Mouse (Mus musculus): ENCODE measurements around the gene Tle4. TPM values are rescaled to one million over a fixed set of nuclear protein-coding genes. Genes with fewer than 3 reads are reported as not detected.

Gene Tle4
- polyA plus RNA-seq, 1 experiment from 2014 or later: 9.4 TPM

DNA sequence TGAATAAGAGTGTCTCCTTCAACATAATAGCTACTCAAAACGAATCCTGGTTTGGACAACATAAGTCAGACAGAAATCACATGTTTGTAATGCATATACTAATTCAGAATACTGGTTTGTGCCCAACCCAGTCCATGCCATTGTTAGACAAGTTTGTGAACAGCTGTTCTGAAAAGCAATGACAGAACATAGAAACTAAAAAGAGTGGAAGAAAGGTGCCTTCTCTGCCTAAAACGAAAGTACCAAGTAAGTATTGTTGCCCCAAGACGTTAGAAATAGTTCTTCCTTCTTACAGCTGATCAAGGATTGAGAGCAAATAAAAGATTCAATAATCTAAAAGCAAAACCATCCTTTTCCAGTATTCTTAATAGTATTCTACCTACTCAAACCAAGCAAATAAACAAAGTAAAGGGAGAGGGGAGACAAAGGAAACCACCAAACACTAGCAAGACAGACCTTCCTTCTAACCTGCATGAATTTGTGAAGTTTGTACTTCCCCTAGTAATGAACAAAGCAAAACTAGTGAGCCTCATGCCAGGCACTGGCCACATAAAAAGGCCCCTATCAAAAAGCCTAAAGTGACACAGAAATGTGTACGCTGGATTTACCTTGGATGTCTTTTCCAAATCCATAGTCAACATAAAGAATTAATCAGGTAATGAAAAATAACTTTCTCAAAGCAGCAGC is 34.4 kb downstream of the Tle4 start:
- Histone ChIP-seq H3K4me2 (no peak overlapping the region), H3K27ac (ENCODE audit: low read depth, low read length) (no peak overlapping the region), H3K36me3 (ENCODE audit: control insufficient read depth, insufficient read depth, low read length) (no peaks in the 10 kb centered on the region), H3K27me3 (ENCODE audit: control insufficient read depth, insufficient read depth, low read length) (no peaks in the 10 kb centered on the region), H3K9me3 (replicated peaks; ENCODE audit: control insufficient read depth, low read length) (no peaks in the 10 kb centered on the region), H3K9ac (ENCODE audit: low read depth, low read length) (no peak overlapping the region), H3K4me3 (ENCODE audit: low read depth, low read length) (no peak overlapping the region), H3K4me1 (ENCODE audit: control insufficient read depth, insufficient read depth, low read length) (no peaks in the 10 kb centered on the region)
- no peak for ATAC-seq (replicated peaks; ENCODE audit: insufficient number of reproducible peaks, low FRiP score, low TSS enrichment)
- 86% methylated on average over 4 of the region's 4 CpGs for WGBS (ENCODE audit: insufficient replicate concordance)

DNA sequence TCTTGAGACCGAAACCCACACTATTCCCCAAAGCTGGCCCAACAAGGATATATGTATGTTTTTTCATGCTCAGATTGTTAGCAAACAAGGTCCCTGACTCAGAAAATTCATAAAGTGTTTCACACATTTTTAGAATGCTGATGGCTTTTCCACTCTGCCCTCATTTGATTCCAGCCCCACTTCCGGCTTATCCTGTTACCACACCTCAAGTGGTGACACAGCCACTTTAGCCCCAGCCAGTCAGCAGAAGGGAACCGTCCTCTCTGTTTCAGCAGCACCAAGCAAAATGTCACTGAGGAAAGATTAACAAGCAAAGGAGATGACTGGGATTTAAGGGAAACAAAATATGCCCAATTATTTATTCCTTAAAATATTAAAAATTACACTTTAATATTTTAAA is 50.0 kb downstream of the Tle4 start:
- Histone ChIP-seq H3K36me3 (ENCODE audit: control insufficient read depth, insufficient read depth, low read length) (no peaks in the 10 kb centered on the region), H3K4me1 (ENCODE audit: control insufficient read depth, insufficient read depth, low read length) (no peaks in the 10 kb centered on the region), H3K4me3 (ENCODE audit: low read depth, low read length) (no peak overlapping the region), H3K4me2 (no peak overlapping the region), H3K9me3 (replicated peaks; ENCODE audit: control insufficient read depth, low read length) (no peaks in the 10 kb centered on the region), H3K27ac (ENCODE audit: low read depth, low read length) (no peak overlapping the region), H3K27me3 (ENCODE audit: control insufficient read depth, insufficient read depth, low read length) (no peaks in the 10 kb centered on the region), H3K9ac (ENCODE audit: low read depth, low read length) (no peak overlapping the region)
- 68% methylated on average over 3 of the region's 3 CpGs for WGBS (ENCODE audit: insufficient replicate concordance)
- no peak for ATAC-seq (replicated peaks; ENCODE audit: insufficient number of reproducible peaks, low FRiP score, low TSS enrichment)

DNA sequence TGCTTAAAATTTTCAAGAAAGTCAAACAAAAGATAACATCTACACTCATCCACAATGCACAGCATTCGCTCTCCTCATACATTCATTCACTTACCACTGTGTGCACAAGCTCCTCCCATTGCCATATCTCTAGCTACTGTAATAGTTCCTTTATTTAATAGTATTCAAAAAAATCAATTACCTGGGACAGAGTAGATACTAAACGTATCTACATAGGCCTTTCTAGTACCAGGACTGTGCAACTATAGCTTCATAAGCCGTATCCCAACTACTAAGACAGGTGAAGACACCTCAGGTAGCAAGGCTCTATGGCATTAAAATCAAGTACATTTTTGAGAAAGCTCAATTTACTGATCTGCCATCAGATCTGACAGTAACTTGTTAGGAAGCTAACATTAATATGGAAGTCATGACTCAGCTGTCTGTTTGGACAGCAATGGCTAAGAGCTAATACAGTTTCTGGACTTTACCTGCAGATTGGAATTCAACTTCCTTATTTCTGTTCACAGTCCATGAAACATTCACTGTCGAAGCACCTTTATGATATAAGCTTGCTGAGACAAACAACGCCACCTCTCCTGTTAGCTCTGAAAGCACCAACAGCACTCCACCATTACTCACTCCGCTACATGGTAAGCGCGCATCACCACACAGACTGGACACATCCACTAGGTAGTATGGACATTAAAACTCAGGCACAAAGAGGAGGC is 50.6 kb downstream of the Tle4 start:
- WGBS (ENCODE audit: insufficient replicate concordance): 92% methylated on average over 8 of the region's 8 CpGs
- no peak overlapping the region for H3K27ac ChIP-seq (ENCODE audit: low read depth, low read length)
- no peak for ATAC-seq (replicated peaks; ENCODE audit: insufficient number of reproducible peaks, low FRiP score, low TSS enrichment)

DNA sequence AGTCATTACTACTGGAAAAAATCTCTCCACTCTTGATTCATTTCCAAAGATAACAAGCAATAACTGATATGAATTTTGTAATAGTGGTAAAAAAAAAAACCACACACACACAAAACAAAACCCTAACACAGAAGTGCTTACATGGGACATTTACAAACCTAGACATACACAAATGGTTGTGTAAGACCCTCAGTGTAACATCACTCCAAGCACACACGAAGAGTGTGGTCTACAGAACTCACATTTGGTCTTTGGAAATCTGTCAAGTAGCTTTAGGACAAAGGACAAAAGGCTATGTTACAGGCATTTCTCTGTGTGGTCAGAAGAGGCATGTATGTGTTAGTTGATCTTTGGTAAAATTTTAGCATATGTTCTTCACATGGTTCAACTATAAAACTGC is 52.4 kb downstream of the Tle4 start:
- H3K4me2 ChIP-seq: no peak overlapping the region

More for the DNA sequence above, 50.6 kb downstream of the Tle4 start:
- Histone ChIP-seq H3K9ac (ENCODE audit: low read depth, low read length) (no peak overlapping the region), H3K27me3 (ENCODE audit: control insufficient read depth, insufficient read depth, low read length) (no peaks in the 10 kb centered on the region), H3K4me3 (ENCODE audit: low read depth, low read length) (no peak overlapping the region), H3K9me3 (replicated peaks; ENCODE audit: control insufficient read depth, low read length) (no peaks in the 10 kb centered on the region), H3K4me1 (ENCODE audit: control insufficient read depth, insufficient read depth, low read length) (no peaks in the 10 kb centered on the region), H3K36me3 (ENCODE audit: control insufficient read depth, insufficient read depth, low read length) (no peaks in the 10 kb centered on the region), H3K4me2 (no peak overlapping the region)

DNA sequence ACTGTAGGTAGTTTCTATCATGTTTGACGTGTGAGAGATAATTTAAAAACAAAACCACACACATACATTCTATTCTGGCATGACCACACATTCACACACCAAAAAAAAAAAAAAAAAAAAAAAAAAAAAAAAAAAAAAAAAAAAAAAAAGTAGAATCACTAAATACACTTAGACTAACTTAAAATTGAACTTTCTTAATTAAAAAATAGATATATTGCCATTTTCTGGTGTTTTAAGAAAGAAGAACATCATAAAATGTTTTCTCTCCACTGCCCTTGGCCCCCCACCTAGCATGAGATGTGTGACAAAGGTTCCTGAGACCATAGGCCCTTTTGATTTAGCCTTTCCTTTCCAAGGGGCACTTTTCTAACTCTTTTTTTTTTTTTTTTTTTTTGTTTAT is 54.5 kb downstream of the Tle4 start:
- H3K27me3 ChIP-seq (ENCODE audit: control insufficient read depth, insufficient read depth, low read length): no peaks in the 10 kb centered on the region
- no peak overlapping the region for H3K4me2 ChIP-seq
- no peak overlapping the region for H3K4me3 ChIP-seq (ENCODE audit: low read depth, low read length)
- H3K4me1 ChIP-seq (ENCODE audit: control insufficient read depth, insufficient read depth, low read length): no peaks in the 10 kb centered on the region
- WGBS (ENCODE audit: insufficient replicate concordance): 62% methylated on average over 1 of the region's 1 CpGs
- no peaks in the 10 kb centered on the region for H3K9me3 ChIP-seq (replicated peaks; ENCODE audit: control insufficient read depth, low read length)
- no peak for ATAC-seq (replicated peaks; ENCODE audit: insufficient number of reproducible peaks, low FRiP score, low TSS enrichment)
- H3K36me3 ChIP-seq (ENCODE audit: control insufficient read depth, insufficient read depth, low read length): no peaks in the 10 kb centered on the region
- H3K9ac ChIP-seq (ENCODE audit: low read depth, low read length): no peak overlapping the region
- H3K27ac ChIP-seq (ENCODE audit: low read depth, low read length): no peak overlapping the region

More for the DNA sequence above, 52.4 kb downstream of the Tle4 start:
- no peaks in the 10 kb centered on the region for H3K4me1 ChIP-seq (ENCODE audit: control insufficient read depth, insufficient read depth, low read length)
- H3K27me3 ChIP-seq (ENCODE audit: control insufficient read depth, insufficient read depth, low read length): no peaks in the 10 kb centered on the region
- no peak for ATAC-seq (replicated peaks; ENCODE audit: insufficient number of reproducible peaks, low FRiP score, low TSS enrichment)
- no peak overlapping the region for H3K27ac ChIP-seq (ENCODE audit: low read depth, low read length)
- WGBS (ENCODE audit: insufficient replicate concordance): 86% methylated on average over 1 of the region's 1 CpGs
- no peak overlapping the region for H3K4me3 ChIP-seq (ENCODE audit: low read depth, low read length)
- no peaks in the 10 kb centered on the region for H3K9me3 ChIP-seq (replicated peaks; ENCODE audit: control insufficient read depth, low read length)
- no peak overlapping the region for H3K9ac ChIP-seq (ENCODE audit: low read depth, low read length)
- H3K36me3 ChIP-seq (ENCODE audit: control insufficient read depth, insufficient read depth, low read length): no peaks in the 10 kb centered on the region

DNA sequence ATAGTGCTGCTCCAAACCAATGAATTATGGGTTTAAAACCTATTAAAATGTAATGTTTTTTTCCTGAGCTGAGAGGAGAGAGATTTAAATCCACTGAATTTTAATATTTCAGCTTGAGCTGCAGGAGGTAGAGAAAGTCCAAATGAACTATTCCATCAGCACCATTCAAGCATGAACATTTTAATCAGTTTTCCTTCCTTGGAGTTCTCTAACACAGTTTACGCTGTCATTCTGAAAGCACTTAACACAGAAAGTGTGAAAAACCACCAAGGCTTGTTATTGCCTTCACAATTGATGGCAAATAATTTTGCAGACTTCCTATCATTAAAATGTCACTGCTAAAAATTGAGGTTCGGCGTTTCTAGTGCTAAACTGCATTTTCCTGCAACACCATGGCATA is 57.2 kb downstream of the Tle4 start:
- Histone ChIP-seq H3K9ac (ENCODE audit: low read depth, low read length) (no peak overlapping the region), H3K27me3 (ENCODE audit: control insufficient read depth, insufficient read depth, low read length) (no peaks in the 10 kb centered on the region), H3K9me3 (replicated peaks; ENCODE audit: control insufficient read depth, low read length) (no peaks in the 10 kb centered on the region), H3K4me1 (ENCODE audit: control insufficient read depth, insufficient read depth, low read length) (no peaks in the 10 kb centered on the region), H3K27ac (ENCODE audit: low read depth, low read length) (no peak overlapping the region), H3K4me3 (ENCODE audit: low read depth, low read length) (no peak overlapping the region), H3K36me3 (ENCODE audit: control insufficient read depth, insufficient read depth, low read length) (no peaks in the 10 kb centered on the region), H3K4me2 (no peak overlapping the region)
- no peak for ATAC-seq (replicated peaks; ENCODE audit: insufficient number of reproducible peaks, low FRiP score, low TSS enrichment)
- 92% methylated on average over 3 of the region's 3 CpGs for WGBS (ENCODE audit: insufficient replicate concordance)

DNA sequence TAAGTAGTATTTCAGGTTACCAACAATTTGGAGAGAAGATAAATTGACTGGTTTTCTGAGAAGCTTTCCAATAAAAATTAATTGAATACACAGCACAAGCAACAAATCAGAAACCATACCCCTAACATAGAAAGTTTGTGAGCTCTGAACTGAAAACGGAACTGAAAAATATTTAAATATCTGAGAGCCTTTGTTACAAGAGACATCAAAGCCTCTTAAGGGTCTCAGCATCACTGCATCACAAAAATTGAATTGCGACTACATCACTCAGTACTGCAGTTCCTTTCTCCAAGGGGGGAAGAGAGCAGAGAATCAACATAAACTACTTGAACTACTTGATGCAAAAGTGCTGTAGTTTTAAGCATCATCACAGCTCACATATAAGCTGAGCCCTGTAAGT is 61.2 kb downstream of the Tle4 start:
- Histone ChIP-seq H3K27me3 (ENCODE audit: control insufficient read depth, insufficient read depth, low read length) (no peaks in the 10 kb centered on the region), H3K4me1 (ENCODE audit: control insufficient read depth, insufficient read depth, low read length) (no peaks in the 10 kb centered on the region), H3K9ac (ENCODE audit: low read depth, low read length) (no peak overlapping the region), H3K9me3 (replicated peaks; ENCODE audit: control insufficient read depth, low read length) (no peaks in the 10 kb centered on the region), H3K4me2 (no peak overlapping the region), H3K4me3 (ENCODE audit: low read depth, low read length) (no peak overlapping the region), H3K27ac (ENCODE audit: low read depth, low read length) (no peak overlapping the region), H3K36me3 (ENCODE audit: control insufficient read depth, insufficient read depth, low read length) (no peaks in the 10 kb centered on the region)
- 92% methylated on average over 2 of the region's 2 CpGs for WGBS (ENCODE audit: insufficient replicate concordance)
- ATAC-seq (replicated peaks; ENCODE audit: insufficient number of reproducible peaks, low FRiP score, low TSS enrichment): no peak

DNA sequence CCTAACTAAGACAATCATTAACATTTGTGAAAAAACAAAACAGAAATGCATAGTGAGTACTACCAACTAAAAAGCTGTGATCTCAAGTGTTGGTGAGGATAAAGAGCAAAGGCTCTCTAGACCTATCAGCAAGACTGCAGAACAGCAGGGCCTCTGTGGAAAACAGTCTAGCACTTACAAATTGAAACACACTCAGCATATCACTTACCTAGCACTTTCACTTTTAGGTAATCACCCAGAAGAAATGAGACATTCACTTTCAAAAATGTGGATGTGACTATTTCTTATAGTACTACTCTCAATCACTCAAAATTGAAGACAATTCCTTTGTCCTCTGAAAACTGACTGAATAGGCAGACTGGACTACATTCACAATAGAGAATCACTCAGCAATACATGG is 63.4 kb downstream of the Tle4 start:
- no peak overlapping the region for H3K27ac ChIP-seq (ENCODE audit: low read depth, low read length)

DNA sequence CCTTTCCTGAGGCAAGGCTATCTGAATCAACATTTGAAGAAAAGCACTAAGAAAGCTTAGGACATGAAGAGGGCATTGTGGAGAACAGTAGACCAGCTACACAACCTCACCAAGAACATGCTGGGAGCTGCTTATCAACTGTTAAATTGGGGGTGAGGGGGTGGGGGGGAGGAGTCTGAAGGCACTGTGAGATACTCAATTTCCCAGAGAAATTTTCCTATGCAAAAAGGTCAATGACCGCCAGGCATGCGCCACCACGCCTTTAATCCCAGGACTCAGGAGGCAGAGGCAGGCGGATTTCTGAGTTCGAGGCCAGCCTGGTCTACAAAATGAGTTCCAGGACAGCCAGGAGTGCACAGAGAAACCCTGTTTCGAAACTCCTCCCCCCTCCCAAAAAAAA is 65.0 kb downstream of the Tle4 start:
- no peak for ATAC-seq (replicated peaks; ENCODE audit: insufficient number of reproducible peaks, low FRiP score, low TSS enrichment)

More for the DNA sequence above, 63.4 kb downstream of the Tle4 start:
- ATAC-seq (replicated peaks; ENCODE audit: insufficient number of reproducible peaks, low FRiP score, low TSS enrichment): no peak
- no peaks in the 10 kb centered on the region for H3K9me3 ChIP-seq (replicated peaks; ENCODE audit: control insufficient read depth, low read length)
- H3K9ac ChIP-seq (ENCODE audit: low read depth, low read length): no peak overlapping the region
- H3K4me2 ChIP-seq: no peak overlapping the region
- H3K4me3 ChIP-seq (ENCODE audit: low read depth, low read length): no peak overlapping the region
- H3K36me3 ChIP-seq (ENCODE audit: control insufficient read depth, insufficient read depth, low read length): no peaks in the 10 kb centered on the region
- no peaks in the 10 kb centered on the region for H3K4me1 ChIP-seq (ENCODE audit: control insufficient read depth, insufficient read depth, low read length)
- no peaks in the 10 kb centered on the region for H3K27me3 ChIP-seq (ENCODE audit: control insufficient read depth, insufficient read depth, low read length)

More for the DNA sequence above, 65.0 kb downstream of the Tle4 start:
- Histone ChIP-seq H3K36me3 (ENCODE audit: control insufficient read depth, insufficient read depth, low read length) (no peaks in the 10 kb centered on the region), H3K27ac (ENCODE audit: low read depth, low read length) (no peak overlapping the region), H3K9ac (ENCODE audit: low read depth, low read length) (no peak overlapping the region), H3K4me3 (ENCODE audit: low read depth, low read length) (no peak overlapping the region), H3K9me3 (replicated peaks; ENCODE audit: control insufficient read depth, low read length) (no peaks in the 10 kb centered on the region), H3K4me2 (no peak overlapping the region), H3K4me1 (ENCODE audit: control insufficient read depth, insufficient read depth, low read length) (no peaks in the 10 kb centered on the region), H3K27me3 (ENCODE audit: control insufficient read depth, insufficient read depth, low read length) (no peaks in the 10 kb centered on the region)
- WGBS (ENCODE audit: insufficient replicate concordance): 93% methylated on average over 6 of the region's 6 CpGs

Data from heart, embryonic 11.5 days (tissue).